Mouse (Mus musculus) kidney, embryonic 15.5 days (tissue): Measurements from ENCODE around the gene Tmem104. TPM values are rescaled to one million over a fixed set of nuclear protein-coding genes. Genes with fewer than 3 reads are reported as not detected.
A peak's percentile ranks its signal among the peaks of the same experiment; 100 is the strongest.

Experiments
- ATAC-seq: fragments of 200-750 bp; cut with Nextera tagmentation; replicated peaks from 2 replicates; pipeline ENCODE4 v1.8.0; 2017; ENCODE audit warnings: moderate TSS enrichment; ENCODE audit not compliant: low FRiP score
- H3K27ac ChIP-seq: fragments of 300-500 bp; sonication (generic); 2 replicates; pipeline ENCODE4 v1.5.1; 2015; ENCODE audit warnings: mild to moderate bottlenecking, inconsistent platforms
- H3K27me3 ChIP-seq: fragments of 300-500 bp; sonication (generic); 2 replicates; pipeline ENCODE4 v1.6.1; 2015; ENCODE audit warnings: inconsistent platforms
- H3K36me3 ChIP-seq: fragments of 300-500 bp; sonication (generic); 2 replicates; pipeline ENCODE4 v1.6.1; 2015; ENCODE audit warnings: inconsistent platforms
- H3K4me1 ChIP-seq: fragments of 300-500 bp; sonication (generic); 2 replicates; pipeline ENCODE4 v1.6.1; 2015; ENCODE audit warnings: inconsistent platforms
- H3K4me2 ChIP-seq: fragments of 300-500 bp; sonication (generic); 2 replicates; pipeline ENCODE4 v1.6.1; 2015; ENCODE audit warnings: moderate library complexity, mild to moderate bottlenecking, inconsistent platforms
- H3K4me3 ChIP-seq: fragments of 300-500 bp; sonication (generic); replicated peaks from 2 replicates; pipeline ENCODE4 v1.5.1; 2015; ENCODE audit warnings: mild to moderate bottlenecking, inconsistent platforms
- H3K9ac ChIP-seq: fragments of 300-500 bp; sonication (generic); 2 replicates; pipeline ENCODE4 v1.6.1; 2015; ENCODE audit warnings: mild to moderate bottlenecking, inconsistent platforms
- H3K9me3 ChIP-seq: fragments of 300-500 bp; sonication (generic); replicated peaks from 2 replicates; pipeline ENCODE4 v1.6.1; 2016; ENCODE audit warnings: inconsistent platforms
- WGBS: fragments of 180-500 bp; shearing (Covaris S2); methylation state at CpG from one replicate; pipeline ENCODE4 v1.1.7; 2015; ENCODE audit warnings: mixed read lengths; 5-methylcytosine and 5-hydroxymethylcytosine counted together
- polyA plus RNA-seq: library from polyadenylated mRNA; unstranded; fragments of >200 nt; fragmentation: Nextera tagmentation; extraction: Ambion mirVana; gene quantifications from 2 replicates; pipeline ENCODE4 v1.2.1, GENCODE M21; 2015

Tmem104 gene
- polyA plus RNA-seq, 1 experiment from 2014 or later, result 11.0 TPM

DNA sequence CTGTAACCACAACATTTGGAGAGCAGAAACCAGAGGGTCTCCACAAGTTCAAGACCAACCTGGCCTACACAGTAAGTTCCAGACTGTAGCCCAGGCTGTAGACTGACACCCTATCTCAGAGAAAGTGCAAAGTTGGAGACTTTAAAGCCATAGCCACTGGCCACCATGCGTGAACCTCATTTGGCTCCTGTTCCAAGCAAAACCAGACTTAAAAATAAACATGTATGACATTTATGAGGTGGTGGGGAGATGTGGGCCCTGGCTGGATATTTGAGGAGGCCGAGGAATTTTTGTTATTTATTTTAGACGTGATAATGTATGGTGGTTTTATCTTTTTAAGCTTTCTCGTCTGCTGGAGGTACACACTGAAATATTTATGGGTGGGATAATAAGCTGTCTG lies 71.8 kb downstream of the Tmem104 start:
- H3K4me1 ChIP-seq, result peaks cover 9% of the 10 kb centered on the region
- ATAC-seq, result no peak
- no peaks in the 10 kb centered on the region for H3K36me3 ChIP-seq
- peaks cover 100% of the 10 kb centered on the region for H3K27me3 ChIP-seq
- no peak overlapping the region for H3K9ac ChIP-seq
- H3K4me2 ChIP-seq, result no peak overlapping the region
- H3K27ac ChIP-seq, result no peak overlapping the region
- 47% methylated on average over 4 of the region's 4 CpGs for WGBS
- no peaks in the 10 kb centered on the region for H3K9me3 ChIP-seq
- H3K4me3 ChIP-seq, result no peak overlapping the region

GRCm38 (mm10) chr11:115262954-115263353 lies 75.7 kb downstream of the Tmem104 start:
- Histone ChIP-seq H3K27me3 (peaks cover 100% of the 10 kb centered on the region), H3K4me2 (no peak overlapping the region), H3K9ac (no peak overlapping the region), H3K9me3 (no peaks in the 10 kb centered on the region), H3K4me1 (peaks cover 32% of the 10 kb centered on the region), H3K4me3 (no peak overlapping the region), H3K36me3 (no peaks in the 10 kb centered on the region; the same call in 1 of the 2 replicates), H3K27ac (no peak overlapping the region)
- WGBS, result 85% methylated on average over 11 of the region's 11 CpGs
- ATAC-seq, result no peak

DNA sequence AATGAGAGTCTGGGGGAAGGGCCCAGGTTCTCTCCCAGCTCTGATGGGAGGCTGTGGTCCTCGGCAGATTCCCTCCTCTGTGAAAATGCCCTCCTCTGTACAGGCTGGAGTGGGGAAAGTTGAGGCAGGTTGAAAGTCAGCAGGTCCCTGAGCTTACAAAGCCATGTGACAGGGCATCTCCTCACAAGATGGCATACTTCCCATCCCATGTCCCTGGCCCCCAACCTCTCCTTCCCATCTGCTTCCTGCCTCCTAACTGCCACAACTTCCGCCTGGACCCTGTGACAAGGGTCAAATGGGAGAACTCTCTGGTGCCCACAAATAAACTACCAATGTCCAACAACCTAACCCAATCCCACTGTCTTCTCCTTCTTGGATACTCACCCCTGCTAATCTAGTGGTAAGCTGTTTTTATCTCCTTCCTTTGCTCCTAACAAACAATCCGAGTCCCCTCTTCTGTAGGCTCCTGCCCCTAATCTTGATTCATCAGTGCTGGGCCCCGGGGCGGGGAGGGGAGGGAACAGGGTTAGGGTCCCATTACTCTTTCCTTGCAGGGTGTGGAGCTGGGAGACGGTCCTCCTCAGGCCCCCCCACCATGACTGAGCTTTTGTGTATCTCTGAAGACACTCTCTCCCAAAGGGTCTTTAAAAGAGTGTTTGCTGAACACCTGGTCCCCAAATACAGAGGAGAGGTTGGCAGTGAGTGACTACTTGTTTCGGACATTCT lies 77.0 kb downstream of the Tmem104 start:
- H3K4me2 ChIP-seq, result no peak overlapping the region
- peaks cover 28% of the 10 kb centered on the region for H3K4me1 ChIP-seq
- ATAC-seq, result no peak
- 64% methylated on average over 7 of the region's 7 CpGs for WGBS
- no peak overlapping the region for H3K27ac ChIP-seq
- H3K4me3 ChIP-seq, result no peak overlapping the region
- H3K27me3 ChIP-seq, result peaks cover 100% of the 10 kb centered on the region
- H3K9me3 ChIP-seq, result no peaks in the 10 kb centered on the region
- peaks cover 10% of the 10 kb centered on the region; the same call in 1 of the 2 replicates for H3K36me3 ChIP-seq
- H3K9ac ChIP-seq, result no peak overlapping the region

DNA sequence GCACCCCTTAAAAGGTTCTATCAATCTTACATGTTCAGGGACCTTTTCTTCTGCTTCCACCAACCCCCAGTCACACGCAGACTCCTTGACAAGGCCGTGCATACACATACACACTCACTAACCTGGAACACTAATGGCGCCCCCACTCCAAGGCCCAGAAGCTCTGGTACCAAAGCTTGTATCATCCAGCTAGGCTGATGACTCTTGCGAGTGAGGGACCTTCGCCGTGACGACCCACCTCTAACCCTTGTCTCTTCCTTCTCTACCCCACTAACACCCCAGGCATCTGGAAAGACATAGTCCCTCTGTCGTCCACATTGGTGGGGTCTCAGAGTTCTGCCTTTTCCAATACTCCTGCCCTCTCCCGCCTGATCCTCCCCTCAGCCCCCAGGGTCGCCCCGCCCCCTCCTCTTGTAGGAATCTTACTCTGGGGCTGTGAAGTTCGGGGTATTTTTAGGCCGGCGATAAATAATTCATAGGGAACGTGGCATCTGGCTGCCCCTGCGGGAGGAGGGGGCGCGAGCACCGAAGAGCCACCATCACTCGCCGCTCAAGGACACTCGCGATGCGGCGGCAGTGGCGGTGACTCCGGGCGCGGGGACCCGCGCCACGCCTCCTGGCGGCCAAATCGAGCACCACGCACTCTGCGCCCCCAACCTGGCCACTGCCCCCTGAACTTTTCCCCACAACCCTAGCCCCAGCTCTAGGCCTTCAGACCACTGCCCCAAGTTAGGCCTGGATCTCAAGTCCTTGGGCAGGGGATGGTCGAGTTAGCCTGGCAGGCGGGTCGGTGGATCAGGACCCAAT lies 77.8 kb downstream of the Tmem104 start:
- peaks cover 98% of the 10 kb centered on the region for H3K27me3 ChIP-seq
- H3K4me1 ChIP-seq, result peaks cover 28% of the 10 kb centered on the region
- H3K27ac ChIP-seq, result no peak overlapping the region
- WGBS, result 6% methylated on average over 39 of the region's 39 CpGs
- no peak overlapping the region for H3K9ac ChIP-seq
- H3K9me3 ChIP-seq, result no peaks in the 10 kb centered on the region
- peak overlapping the region; percentile 54 for H3K4me2 ChIP-seq
- H3K4me3 ChIP-seq, result peak overlapping the region; percentile 28
- ATAC-seq, result no peak
- H3K36me3 ChIP-seq, result peaks cover 11% of the 10 kb centered on the region; the same call in 1 of the 2 replicates

DNA sequence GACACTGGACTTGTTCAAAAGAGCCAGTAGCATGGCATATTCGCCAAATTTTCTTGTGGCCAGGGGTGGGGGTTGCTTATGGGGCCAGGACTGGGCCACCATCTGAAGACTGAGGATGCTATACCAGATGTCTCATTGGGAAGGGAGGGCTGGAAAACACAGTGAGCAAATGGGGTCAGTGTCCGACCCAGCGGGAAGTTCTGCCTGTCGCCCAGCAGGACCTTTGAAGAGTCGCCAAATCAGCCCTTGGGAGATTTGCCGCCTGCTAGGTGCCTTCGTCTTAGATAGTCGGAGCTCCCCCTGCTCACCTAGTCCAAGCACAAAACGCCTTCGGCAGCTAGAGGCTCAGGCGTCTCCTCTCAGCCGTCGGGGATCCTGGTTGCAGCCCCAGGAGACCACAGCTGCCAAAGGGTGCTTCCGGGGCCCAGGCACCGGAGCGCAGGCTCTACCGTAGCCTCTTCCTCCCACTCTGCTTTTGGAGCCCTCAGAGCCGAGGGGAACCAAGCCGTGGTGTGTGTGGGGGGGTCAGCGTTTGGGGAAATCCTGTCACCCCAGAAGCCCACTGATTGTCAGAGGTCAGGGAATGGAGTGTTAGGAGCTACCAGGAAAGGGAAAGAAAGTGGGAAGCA lies 78.6 kb downstream of the Tmem104 start:
- Histone ChIP-seq H3K9ac (no peak overlapping the region), H3K4me3 (peak overlapping the region; percentile 39; the same call in 1 of the 2 replicates), H3K4me1 (peaks cover 32% of the 10 kb centered on the region), H3K27me3 (peaks cover 89% of the 10 kb centered on the region), H3K9me3 (no peaks in the 10 kb centered on the region), H3K36me3 (peaks cover 11% of the 10 kb centered on the region; the same call in 1 of the 2 replicates), H3K27ac (no peak overlapping the region), H3K4me2 (0 out of 2 replicates have a peak overlapping the region, but pooled peaks have one; percentile 54)
- no peak for ATAC-seq
- WGBS, result 3% methylated on average over 20 of the region's 20 CpGs

DNA sequence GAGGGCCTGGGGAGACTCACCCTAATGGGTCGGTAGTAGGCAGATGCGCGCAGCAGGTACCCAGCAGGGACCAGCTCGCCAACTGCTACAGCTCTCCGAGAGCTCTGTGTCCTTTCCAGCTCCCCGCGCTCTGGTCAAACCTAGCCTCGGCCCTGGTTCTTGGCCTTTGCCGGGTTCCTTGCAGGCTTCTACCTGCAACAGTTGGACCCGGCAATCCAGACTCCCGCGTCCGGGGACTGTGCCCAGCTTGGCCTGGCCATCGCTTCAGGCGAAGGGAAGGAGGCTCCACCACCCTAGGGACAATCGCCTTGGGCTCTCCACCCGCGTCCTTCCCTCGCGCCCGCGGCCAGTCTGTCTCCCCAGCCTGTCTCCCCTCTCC lies 79.1 kb downstream of the Tmem104 start:
- Histone ChIP-seq H3K27me3 (peaks cover 84% of the 10 kb centered on the region), H3K9me3 (no peaks in the 10 kb centered on the region), H3K27ac (no peak overlapping the region), H3K4me2 (peak overlapping the region; percentile 68), H3K4me1 (peaks cover 32% of the 10 kb centered on the region), H3K36me3 (peaks cover 11% of the 10 kb centered on the region; the same call in 1 of the 2 replicates), H3K9ac (no peak overlapping the region), H3K4me3 (peak overlapping the region; percentile 39)
- 2% methylated on average over 22 of the region's 22 CpGs for WGBS
- no peak for ATAC-seq

- H3K4me2 ChIP-seq, result peak within 1 kb of the TSS; percentile 68
- peaks cover 32% of the 10 kb centered on the region for H3K4me1 ChIP-seq
- no peaks in the 10 kb centered on the region for H3K9me3 ChIP-seq
- peaks cover 76% of the 10 kb centered on the region for H3K27me3 ChIP-seq
- H3K36me3 ChIP-seq, result peaks cover 11% of the 10 kb centered on the region; the same call in 1 of the 2 replicates
- 8% methylated on average over 29 of the region's 50 CpGs for WGBS
- peak within 1 kb of the TSS; percentile 39 for H3K4me3 ChIP-seq
- no peak within 1 kb of the TSS for H3K27ac ChIP-seq
- H3K9ac ChIP-seq, result 0 out of 2 replicates have a peak within 1 kb of the TSS, but pooled peaks have one; percentile 3
- ATAC-seq, result no peak
Observed at GRCm38 (mm10) chr11:115267061-115267883, 80.0 kb downstream of the Tmem104 start, which contains the start of gene Grin2c. Gene Grin2c (minus strand): TSS chr11:115267243.

DNA sequence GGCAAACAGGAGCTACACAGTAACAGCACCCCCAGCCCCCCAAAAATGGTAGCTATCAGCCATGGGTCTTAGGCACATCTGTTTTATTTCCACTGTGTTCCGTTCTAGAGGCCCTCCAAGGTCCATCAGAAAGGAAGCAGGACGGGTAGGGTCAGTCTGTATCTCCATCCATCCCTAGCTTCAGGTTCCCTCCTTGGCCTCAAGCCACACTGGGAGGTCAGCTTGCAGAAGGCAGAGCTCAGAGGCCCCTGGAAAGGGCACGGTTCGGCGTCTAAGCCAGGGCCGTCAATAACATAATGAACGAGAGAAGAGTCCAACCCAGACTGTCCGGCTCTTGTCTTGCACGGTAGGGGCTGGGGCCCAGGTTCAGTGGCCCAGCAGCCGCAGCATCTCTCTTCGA lies 80.7 kb downstream of the Tmem104 start:
- H3K4me3 ChIP-seq, result no peak overlapping the region
- no peak overlapping the region for H3K9ac ChIP-seq
- peaks cover 32% of the 10 kb centered on the region for H3K4me1 ChIP-seq
- no peak for ATAC-seq
- no peaks in the 10 kb centered on the region for H3K9me3 ChIP-seq
- H3K4me2 ChIP-seq, result no peak overlapping the region
- H3K36me3 ChIP-seq, result peaks cover 11% of the 10 kb centered on the region; the same call in 1 of the 2 replicates
- WGBS, result 58% methylated on average over 11 of the region's 11 CpGs
- H3K27me3 ChIP-seq, result peaks cover 69% of the 10 kb centered on the region
- H3K27ac ChIP-seq, result no peak overlapping the region

DNA sequence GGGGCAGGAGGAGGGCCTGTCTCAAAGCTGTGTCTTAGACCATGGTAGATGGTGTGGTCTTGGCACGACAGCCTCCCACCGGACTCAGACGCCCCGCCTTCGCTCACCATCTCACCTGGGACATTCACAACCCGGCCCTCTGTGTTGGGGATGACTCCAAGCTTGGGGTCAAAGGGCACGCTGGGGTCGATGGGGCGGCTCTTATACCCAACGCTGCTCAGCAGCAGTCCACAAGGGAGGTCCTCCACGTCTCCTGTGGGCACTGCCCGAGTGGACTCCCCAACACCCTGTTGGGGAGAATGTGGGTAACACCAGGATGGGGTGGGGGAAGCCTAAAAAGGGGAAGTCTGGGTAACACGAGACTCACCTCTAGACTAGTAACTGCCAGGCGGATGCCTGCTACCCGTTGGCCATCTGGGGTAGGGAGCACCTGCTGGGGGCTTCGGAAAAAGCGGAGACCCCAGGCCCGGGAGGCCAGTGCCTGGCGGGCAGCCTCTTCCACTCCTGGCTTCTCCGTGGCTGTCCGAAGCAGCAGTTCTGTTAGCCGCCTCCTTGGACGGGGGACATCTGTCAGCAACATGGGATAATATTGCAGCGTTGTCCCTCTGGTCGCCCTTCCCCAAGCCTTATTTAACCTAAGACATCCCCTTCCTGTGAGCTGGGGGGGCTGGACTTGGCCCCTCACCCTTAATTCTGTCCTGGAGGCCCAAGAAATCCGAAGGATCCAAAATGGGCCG lies 82.2 kb downstream of the Tmem104 start:
- no peak overlapping the region for H3K27ac ChIP-seq
- no peak overlapping the region for H3K4me2 ChIP-seq
- H3K36me3 ChIP-seq, result peaks cover 11% of the 10 kb centered on the region; the same call in 1 of the 2 replicates
- 83% methylated on average over 26 of the region's 27 CpGs for whole genome bisulfite sequencing
- ATAC-seq, result no peak
- H3K27me3 ChIP-seq, result peaks cover 53% of the 10 kb centered on the region
- H3K4me3 ChIP-seq, result no peak overlapping the region
- no peaks in the 10 kb centered on the region for H3K9me3 ChIP-seq
- no peak overlapping the region for H3K9ac ChIP-seq
- peaks cover 32% of the 10 kb centered on the region for H3K4me1 ChIP-seq

GRCm38 (mm10) chr11:115270148-115270861 lies 83.0 kb downstream of the Tmem104 start:
- peaks cover 45% of the 10 kb centered on the region for H3K27me3 ChIP-seq
- no peak overlapping the region for H3K4me3 ChIP-seq
- no peaks in the 10 kb centered on the region for H3K9me3 ChIP-seq
- 25% methylated on average over 19 of the region's 19 CpGs for WGBS
- no peak for ATAC-seq
- H3K36me3 ChIP-seq, result peaks cover 11% of the 10 kb centered on the region; the same call in 1 of the 2 replicates
- no peak overlapping the region for H3K9ac ChIP-seq
- no peak overlapping the region for H3K4me2 ChIP-seq
- H3K4me1 ChIP-seq, result peaks cover 27% of the 10 kb centered on the region
- H3K27ac ChIP-seq, result no peak overlapping the region
